Mouse (Mus musculus) heart, postnatal 0 days (tissue): ENCODE measurements around the gene A730049H05Rik.

ENCODE experiments used
- CTCF ChIP-seq: IDR thresholded peaks from 2 replicates; pipeline ENCODE4 v1.5.1; 2016; ENCODE audit warnings: antibody characterized with exemption, control low read depth, low read depth
- EP300 ChIP-seq: IDR thresholded peaks from 2 replicates; pipeline ENCODE4 v1.6.1; 2016; ENCODE audit warnings: antibody characterized with exemption, low read depth

DNA sequence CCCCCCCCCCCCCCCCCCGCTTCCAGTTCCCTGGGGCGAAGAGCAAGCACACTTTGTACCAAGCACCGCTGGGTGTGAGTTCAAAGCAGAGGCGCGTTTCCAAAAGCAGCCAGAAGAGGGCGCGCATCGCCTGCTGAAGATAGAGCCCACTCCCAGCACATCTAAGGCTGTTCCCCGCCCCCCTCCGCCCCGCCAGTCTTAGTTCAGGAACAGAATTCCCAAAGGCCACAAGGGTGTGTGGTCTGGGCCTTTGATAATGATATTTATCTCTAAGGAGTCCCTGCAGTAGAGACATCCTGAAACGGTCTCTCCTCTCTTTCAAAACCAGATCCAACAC lies 28.9 kb upstream of the A730049H05Rik start:
- TF ChIP-seq CTCF (peak; percentile 84), EP300 (no peak)
